Mouse (Mus musculus) testis, postnatal 14 days (tissue): ENCODE results near the gene Lbhd1.
A peak's percentile ranks its signal among the peaks of the same experiment; 100 is the strongest.
"Not testable (repeated sequence)": the region's sequence is repeated elsewhere in the genome, so short reads cannot be mapped to it uniquely, and the experiment has no call there.

Experiments used
- DNase-seq: peaks from one replicate; pipeline ENCODE4 v3.0.0; 2021; ENCODE audit warnings: low spot score

Gene Lbhd1

DNA sequence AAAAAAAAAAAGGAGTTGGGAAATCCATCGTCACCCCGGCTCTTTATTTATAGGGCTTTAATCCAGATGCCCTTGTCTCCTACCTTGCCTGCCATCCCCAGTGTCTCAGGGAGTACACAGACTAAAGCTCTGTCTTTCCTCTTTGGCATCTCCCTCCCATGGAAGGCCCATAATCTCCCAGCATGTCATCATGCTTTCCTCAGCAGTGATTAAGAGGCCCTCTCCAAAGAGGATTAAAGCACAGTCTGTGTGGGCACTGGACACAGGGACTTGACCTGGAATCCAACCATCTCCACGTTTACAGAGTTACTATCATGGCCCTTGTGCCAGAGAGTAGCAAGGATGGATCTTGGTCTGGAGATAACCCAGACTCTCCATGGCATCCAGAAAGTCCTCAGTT is at the start of gene Lbhd1, which contains the start of gene Gm49403:
Lbhd1 (plus strand) TSS at position 117 of the 400 bp plus-strand sequence.
Gm49403 (plus strand) TSS at position 315 of the 400 bp plus-strand sequence.
- DNase-seq: no peak

DNA sequence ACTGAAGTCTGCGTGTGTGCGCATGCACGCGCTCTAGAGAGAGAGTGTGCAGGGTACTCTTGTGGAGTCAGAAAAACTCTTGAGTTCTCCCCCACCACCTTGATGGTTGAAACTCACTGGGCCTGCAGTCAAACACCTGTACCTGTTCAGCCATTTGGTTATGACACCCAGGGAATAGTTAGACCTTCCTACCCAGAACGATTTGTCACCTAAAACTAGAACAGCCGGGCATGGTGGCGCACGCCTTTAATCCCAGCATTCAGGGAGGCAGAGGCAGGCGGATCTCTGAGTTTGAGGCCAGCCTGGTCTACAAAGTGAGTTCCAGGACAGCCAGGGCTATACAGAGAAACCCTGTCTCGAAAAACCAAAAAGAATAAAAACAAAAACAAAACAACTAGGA is 47.2 kb upstream of the Lbhd1 start:
- DNase-seq: not testable (repeated sequence)

DNA sequence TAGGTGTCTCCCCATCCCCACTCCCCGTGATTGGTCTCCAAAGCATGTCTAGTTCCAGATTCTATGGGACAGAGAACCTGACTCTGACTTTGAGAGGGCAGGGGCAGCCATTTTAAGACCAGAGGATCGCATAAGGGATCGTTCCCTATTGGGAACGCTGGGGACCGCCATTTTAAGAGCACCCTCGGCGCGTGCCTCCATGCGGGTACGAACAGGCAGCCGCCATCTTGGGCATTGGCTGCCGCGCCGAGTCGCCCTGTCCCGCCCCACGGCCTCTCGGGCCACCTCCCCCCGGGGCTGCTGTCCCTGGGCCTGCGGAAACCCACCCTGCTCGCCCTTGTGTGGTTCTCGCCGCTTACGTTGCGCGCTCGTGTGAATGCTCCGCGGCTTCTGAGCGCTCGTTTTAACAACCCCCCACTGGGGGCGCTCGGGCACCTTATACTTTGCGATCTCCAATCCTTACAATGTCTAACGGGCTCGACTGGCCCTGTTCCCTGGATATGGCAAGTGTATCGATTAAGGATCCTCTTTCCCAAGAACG is 46.2 kb upstream of the Lbhd1 start, which contains the start of gene Bscl2:
Bscl2 (plus strand) TSS at position 217 of the 541 bp plus-strand sequence.
- DNase-seq: peak; percentile 85

DNA sequence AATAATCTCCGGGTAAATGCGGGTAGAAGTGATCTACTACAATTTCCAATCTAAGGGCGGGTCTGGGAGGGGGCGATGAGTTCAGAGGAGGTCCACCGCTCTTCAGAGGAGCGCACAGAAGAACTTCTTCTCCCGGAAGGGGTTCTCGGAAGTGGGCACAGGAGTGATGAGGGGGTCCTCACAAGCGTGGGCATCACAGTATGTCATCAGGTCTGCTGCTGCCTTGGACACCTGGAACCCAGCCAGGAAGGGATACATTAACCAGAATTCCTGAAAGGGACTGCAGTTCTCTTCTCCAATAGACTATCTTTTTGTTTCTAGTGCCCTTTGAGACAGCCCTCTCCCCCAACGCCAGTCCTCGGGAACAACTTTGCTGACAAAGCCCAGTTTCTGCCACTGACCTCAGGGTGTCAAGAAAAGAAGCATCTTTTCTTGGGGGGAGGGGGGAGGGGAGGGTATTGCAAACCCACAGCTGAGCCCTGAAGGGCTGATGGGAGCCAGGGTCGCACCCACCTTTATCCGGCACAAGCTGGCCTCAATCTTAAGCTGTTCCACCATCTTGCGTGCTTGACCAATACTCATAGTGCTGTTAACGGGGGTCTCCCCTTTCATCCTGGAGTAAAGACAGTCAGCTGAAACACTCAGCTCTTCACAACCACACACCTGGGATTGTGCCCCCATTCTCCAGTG is 45.3 kb upstream of the Lbhd1 start:
- peak; percentile 54 for DNase-seq

DNA sequence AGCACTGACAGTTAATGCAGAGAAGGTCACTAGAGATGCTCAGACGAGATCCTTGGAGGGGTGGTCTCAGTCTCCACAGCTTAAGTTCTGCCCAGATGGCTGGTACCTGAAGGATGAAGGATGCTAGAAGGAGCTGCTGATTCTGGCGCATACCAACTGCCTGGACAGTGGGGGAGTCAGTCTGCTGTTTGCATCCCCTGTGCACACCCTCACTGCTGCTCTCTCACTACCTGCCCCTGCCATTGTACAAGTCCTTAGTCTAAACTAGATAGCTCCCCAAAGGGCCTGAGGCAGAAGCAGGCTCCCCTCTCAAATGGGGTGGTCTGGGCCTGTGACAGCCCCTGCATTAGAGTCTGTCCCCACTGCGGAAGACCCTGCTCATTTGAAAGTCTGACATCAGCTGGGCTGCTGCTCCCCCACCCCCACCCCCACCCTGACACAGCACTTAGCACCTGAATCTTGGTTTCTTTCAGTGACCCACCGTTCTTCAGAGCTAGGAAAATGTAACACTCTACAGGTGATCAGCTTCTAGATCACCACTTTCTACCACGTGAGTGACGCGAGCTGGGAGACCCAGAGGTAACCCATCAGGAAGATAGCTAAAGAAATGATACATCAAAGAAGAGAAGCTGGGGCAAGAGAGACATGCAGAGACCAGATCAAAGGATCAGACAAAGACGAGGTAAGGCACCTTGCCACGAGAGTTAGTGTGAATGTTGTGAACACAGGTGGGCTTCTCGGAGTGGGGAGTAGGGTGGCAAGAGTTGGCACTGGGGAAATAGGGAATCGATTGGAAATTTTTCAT is 44.2 kb upstream of the Lbhd1 start, which contains the start of gene Gng3:
Gng3 (minus strand) TSS at position 92 of the 805 bp plus-strand sequence.
- no peak for DNase-seq

DNA sequence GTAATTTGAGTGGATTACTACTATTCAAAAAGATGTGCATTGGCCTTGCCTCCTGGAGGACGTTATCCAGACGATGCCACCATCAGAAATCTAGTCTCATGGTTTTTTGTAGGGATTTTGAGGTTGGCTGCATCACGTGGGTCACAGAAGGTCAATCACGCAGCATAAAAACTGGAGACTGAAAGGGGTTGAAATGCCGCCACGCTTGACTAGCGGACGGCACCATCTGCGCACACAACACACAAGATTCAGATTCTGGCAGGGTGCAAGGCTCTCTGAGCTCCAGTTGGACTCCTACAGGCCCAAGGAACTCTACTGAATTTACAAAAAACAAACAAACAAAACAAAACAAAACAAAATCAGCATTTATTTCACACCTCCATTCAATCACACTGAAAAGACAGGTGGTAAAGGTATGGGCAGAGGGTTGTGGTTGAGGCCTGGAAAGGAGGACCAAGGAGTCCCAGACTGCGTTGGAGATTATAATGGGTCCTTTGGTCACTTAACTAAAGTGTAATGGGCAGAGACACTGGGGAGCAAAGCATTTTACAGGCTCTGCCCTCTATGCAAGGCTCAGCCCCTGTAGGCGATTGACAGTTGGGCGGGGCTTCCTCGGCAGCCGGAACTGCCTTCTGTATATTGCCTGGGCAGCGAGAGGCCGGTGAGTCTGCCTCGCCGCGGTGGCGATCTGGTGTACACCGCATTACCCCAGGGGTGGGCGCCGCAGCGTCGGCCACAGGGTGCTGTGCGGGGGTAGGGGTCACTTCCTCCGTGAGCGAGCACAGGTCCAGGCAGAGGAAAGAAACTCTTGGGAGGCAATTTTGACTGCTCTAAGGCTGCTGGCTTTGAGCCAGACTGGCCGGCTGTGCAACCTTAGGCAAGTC is 43.4 kb upstream of the Lbhd1 start:
- DNase-seq: peak; percentile 64

DNA sequence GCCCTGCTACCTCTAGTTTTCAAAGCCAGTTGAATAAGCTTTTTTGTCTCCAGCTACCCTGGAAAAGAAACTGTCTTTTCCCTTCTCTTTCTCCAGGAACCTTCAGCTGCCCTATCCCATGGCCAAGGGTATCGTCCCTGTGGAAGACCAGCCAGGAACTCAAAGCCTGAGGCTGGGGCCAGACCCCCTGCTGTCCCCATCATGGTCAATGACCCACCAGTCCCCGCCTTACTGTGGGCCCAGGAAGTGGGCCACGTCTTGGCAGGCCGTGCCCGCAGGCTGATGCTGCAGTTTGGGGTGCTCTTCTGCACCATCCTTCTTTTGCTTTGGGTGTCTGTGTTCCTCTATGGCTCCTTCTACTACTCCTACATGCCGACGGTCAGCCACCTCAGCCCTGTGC is 42.5 kb upstream of the Lbhd1 start:
- DNase-seq: no peak

DNA sequence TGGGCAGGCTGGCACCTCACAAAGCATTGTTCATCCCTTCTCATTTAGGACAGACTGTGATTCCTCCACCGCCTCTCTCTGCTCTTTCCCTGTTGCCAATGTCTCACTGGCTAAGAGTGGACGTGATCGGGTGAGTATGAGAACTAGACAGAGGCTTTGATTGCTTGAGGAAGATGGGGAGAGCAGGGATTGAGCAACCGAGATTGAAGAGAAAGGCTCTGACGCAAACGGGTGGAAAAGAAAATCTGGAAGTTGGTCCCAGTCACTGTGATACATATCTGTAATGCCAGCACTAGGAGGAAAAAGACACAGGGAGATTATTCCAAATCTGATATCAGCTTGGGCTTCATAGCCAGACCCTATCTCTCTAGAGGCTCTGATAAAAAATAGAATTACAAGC is 40.6 kb upstream of the Lbhd1 start:
- DNase-seq: no peak

DNA sequence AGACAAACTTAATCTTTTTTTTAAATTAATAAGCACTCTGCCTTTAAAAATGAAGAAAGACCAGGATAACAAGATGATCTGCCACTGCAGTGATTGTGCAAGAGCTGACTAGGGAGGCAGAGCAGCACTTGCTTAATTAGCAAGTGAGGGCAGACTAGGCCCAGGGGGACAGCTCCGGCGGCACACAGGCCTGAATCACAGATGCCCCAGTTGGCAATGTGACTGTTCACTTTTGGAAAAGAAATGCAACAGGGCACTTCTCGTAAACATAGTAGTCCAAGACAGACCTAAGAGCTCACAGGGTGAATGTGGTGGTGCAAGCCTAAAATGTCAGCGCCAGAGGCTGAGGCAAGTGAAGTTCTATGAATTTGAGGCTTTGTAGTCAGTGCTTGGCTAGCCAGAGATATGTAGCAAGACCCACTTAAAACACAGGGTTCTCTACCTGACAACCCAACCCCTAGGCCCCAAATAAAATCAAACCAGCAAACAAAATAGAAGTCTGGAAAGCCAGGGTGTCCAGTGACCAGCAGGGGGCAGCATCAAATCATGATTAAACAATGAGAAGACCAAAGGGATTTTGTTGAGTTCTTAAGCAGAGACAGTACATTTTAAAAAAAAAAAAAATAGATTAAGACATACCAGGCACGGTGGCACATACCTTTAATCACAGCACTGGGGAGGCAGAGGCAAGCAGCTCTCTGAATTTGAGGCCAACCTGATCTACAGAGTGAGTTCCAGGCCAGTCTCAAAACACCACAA is 39.0 kb upstream of the Lbhd1 start:
- peak; percentile 47 for DNase-seq

DNA sequence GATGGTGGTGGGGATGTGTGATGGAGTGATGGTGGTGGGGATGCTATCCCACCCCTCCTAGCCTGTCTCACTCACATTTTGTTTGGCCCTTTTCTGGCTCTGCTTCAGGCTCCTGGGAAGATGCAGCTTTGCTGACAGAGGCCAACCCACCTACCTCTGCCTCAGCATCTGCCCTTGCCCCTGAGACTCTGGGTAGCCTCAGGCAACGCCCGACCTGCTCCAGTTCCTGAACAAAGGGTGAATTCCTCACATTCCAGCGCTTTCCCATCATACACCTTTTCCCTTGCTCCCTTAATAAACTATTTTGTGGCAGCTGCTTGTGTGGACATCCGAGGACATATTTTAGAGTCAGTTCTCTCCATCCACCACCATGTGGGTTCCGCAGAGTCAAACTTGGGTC is 35.2 kb upstream of the Lbhd1 start:
- no peak for DNase-seq

DNA sequence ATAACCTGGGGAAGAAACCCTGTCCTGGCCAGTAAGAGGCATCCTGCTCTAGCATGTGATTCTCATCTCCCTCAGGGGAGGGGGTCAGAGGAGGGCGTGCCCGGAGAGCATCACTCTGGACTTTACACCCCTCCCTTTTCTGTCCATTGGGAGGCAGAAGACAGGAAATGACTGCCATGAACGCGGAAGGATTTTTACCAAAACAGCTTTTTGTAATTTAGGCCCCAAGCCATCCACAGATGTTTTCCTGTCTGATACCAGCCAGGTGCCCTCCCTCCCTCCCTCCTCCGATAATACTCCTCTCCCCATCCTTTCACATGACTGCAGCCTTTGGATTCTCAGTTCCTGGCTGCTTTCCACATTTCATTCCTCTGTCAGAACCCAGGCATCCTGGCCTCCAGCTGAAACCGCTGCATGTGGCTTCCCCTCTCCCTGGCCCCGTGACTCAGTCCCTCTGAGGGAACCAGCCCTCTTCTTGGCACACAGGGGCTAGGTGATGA is 33.1 kb upstream of the Lbhd1 start, which contains the start of gene Lrrn4cl:
Lrrn4cl (plus strand) TSS at position 367 of the 500 bp plus-strand sequence.
- DNase-seq: no peak

DNA sequence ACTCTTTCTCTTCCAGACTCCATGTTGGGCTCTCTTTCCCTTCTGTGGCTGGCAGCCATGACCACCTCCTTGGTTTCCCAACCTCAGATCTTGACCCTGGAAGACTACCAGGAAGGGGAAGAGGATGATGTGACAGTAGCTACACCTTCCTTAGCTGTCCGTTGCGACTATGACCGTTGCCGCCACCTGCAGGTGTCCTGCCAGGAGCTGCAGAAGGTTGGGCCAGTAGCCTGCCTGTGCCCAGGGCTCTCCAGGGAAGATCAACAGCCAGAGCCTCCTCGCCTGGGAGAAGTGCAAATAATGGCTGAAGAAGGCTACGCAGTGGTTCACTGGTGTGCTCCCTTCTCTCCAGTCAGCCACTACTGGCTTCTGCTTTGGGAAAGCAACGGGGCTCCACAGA is 31.9 kb upstream of the Lbhd1 start:
- no peak for DNase-seq

DNA sequence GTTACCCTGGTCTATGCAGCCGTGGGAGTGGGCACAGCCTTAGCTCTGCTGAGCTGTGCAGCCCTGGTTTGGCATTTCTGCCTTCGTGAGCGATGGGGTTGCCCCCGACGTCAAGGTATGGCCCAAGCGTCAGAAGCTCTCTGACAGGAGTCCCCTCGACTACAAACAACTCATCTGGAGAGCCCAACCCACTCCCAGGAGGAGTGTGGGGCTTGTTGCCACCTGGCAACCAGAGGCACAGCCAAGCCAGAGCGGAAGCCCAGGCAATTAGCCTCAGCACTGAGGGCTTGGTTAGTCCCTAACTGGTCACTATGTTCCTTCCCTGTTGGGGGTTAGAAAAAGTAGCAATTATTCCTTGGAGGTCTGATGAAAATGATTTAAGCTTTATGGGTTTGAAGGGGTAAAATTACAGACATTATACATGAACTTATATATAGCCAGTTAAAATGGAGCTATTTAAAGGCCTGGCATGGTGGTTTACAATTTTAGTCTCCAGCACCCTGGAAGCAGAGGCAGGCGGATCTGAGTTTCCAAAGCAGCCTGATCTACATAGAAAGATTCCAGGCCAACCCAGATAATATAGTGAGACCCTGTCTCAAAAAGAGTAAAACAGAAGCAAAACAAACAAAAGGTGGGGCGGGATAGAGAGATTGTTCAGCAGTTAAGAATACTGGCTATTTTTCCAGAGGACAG is 31.1 kb upstream of the Lbhd1 start:
- DNase-seq: no peak

DNA sequence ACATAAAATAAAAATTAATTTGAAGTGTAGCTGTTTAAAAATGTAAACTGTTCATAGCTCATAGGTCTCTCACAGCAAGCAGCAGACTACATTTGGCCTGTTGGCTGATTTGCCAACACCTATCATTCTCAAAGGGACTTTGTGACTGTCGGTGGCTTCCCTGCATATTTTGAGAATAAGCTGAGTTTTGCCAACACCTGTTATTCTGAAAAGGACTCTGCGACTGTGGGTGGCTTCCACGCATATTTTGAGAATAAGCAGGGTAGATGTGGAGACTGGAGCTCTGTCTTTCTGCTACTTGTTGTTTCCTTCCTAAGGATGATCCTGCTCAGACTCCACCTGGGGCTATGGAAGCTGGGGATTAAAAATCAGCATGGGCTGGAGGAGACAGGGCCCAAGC is 30.4 kb upstream of the Lbhd1 start:
- DNase-seq: no peak

DNA sequence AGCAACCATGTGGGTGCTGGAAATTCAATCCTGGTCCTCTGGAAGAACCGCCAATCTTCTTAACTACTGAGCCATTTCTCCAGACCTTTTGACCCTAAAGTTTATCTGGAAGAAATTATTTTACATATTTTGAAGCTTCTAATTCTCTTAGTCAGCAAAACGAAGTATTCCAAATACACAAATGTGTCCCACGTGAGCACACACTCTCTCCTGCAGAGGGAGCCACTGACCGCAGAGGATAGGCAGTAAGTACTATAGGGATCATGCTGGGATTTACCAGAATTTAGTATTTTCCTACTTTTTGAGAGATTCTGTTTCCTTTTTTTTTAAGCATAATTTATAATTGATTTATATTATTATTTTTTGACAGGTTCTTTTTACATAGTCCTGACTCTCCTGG is 25.8 kb upstream of the Lbhd1 start:
- no peak for DNase-seq

DNA sequence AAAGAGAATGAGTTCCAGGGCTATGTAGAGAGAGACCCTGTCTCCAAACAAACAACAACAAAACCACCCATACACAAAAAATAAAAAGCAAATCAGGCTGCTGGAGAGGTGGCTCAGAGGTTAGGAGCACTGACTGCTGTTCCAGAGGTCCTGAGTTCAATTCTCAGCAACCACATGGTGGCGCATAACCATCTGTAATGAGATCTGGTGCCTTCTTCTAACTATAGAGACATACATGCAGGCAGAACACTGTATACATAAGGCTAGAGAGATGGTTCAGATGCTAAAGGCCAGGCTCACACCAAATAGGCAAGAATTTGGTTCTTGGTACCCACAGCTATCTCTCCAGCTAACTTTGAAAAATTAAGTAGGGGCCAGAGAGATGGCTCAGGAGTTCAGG is 24.5 kb upstream of the Lbhd1 start:
- DNase-seq: no peak

DNA sequence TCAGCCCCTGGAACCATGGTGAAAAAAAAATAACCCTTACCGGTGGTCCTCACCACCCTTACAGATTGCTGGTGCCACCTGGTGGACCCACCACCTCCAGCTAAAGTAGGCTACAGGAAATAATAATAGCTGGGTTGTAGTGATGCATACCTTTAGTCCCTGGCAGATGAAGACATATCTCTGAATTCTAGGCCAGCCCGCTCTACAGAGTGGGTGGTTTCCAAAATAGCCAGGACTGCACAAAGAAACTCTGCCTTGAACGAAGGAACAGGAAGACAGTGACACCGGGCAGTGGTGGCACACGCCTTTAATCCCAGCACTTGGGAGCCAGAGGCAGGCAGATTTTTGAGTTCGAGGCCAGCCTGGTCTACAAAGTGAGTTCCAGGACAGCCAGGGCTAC is 19.3 kb upstream of the Lbhd1 start:
- no peak for DNase-seq

DNA sequence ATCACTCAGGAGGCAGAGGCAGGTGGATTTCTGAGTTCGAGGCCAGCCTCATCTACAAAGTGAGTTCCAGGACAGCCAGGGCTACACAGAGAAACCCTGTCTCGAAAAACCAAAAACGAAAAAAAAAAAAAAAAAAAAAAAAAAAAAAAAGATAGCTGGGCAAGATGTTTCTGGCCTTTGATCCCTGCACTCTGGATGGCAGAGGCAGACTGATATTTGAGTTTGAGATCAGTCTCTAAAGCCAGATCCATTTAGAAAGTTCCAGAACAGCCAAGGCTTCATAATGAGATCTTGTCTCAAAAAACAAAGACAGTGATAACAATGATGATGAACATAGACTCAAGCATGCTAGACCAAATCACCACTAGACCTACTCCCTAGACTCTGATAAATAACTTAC is 13.2 kb upstream of the Lbhd1 start:
- DNase-seq: not testable (repeated sequence)

DNA sequence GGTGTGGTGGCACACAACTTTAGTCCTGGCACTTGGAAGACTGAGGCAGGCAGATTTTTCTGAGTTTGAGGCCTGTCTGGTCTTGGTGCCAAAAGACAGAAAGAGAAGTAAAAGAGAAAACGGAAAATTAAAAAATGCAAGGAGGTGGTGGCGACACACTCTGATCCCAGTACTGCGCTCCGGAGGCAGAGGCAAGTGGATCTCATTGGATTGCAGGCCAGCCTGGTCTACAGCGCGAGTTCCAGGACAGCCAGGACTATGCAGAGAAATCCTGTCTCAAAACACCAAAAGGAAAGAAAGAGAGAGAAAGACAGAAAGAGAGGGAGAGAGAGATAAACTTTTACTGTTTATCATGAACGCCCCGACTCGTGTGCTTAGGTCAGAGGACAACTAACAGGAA is 12.7 kb upstream of the Lbhd1 start:
- DNase-seq: no peak
